Mouse (Mus musculus): ENCODE measurements around the gene Top2a. TPM values are rescaled to one million over a fixed set of nuclear protein-coding genes. Genes with fewer than 3 reads are reported as not detected.

Top2a gene
- polyA plus RNA-seq, 1 experiment from 2014 or later = 20.4 TPM

- Histone ChIP-seq H3K9me3 (replicated peaks; ENCODE audit: control insufficient read depth, low read length, poor library complexity, severe bottlenecking) (no peaks in the 10 kb centered on the region), H3K9ac (ENCODE audit: low read depth, low read length) (peak overlapping the region; percentile 84), H3K4me3 (ENCODE audit: low read depth, low read length) (peak overlapping the region; percentile 70), H3K4me1 (ENCODE audit: control insufficient read depth, insufficient read depth, low read length) (peaks cover 14% of the 10 kb centered on the region), H3K4me2 (ENCODE audit: low read length) (peak overlapping the region; percentile 64), H3K27ac (ENCODE audit: low read length) (peak overlapping the region; percentile 95), H3K36me3 (ENCODE audit: control insufficient read depth, insufficient read depth, low read length) (no peaks in the 10 kb centered on the region), H3K27me3 (ENCODE audit: control insufficient read depth, insufficient read depth, low read depth, low read length) (no peaks in the 10 kb centered on the region)
- under 1% methylated on average over 93 of the region's 94 CpGs for WGBS
- peak; percentile 90 for ATAC-seq
These were observed 41.8 kb downstream of the Top2a start for GRCm38 (mm10) chr11:98981997-98982772.

GRCm38 (mm10) chr11:98981289-98981996 is 42.5 kb downstream of the Top2a start:
- Histone ChIP-seq H3K9me3 (replicated peaks; ENCODE audit: control insufficient read depth, low read length, poor library complexity, severe bottlenecking) (no peaks in the 10 kb centered on the region), H3K4me1 (ENCODE audit: control insufficient read depth, insufficient read depth, low read length) (peaks cover 14% of the 10 kb centered on the region), H3K36me3 (ENCODE audit: control insufficient read depth, insufficient read depth, low read length) (no peaks in the 10 kb centered on the region), H3K4me2 (ENCODE audit: low read length) (peak overlapping the region; percentile 64), H3K4me3 (ENCODE audit: low read depth, low read length) (peak overlapping the region; percentile 70), H3K27ac (ENCODE audit: low read length) (peak overlapping the region; percentile 95), H3K27me3 (ENCODE audit: control insufficient read depth, insufficient read depth, low read depth, low read length) (no peaks in the 10 kb centered on the region), H3K9ac (ENCODE audit: low read depth, low read length) (peak overlapping the region; percentile 84)
- ATAC-seq = peak; percentile 56
- WGBS = 33% methylated on average over 20 of the region's 20 CpGs

- H3K4me1 ChIP-seq (ENCODE audit: control insufficient read depth, insufficient read depth, low read length) = peaks cover 14% of the 10 kb centered on the region
- WGBS = 92% methylated on average over 4 of the region's 5 CpGs
- H3K4me2 ChIP-seq (ENCODE audit: low read length) = no peak overlapping the region
- H3K27me3 ChIP-seq (ENCODE audit: control insufficient read depth, insufficient read depth, low read depth, low read length) = no peaks in the 10 kb centered on the region
- H3K9me3 ChIP-seq (replicated peaks; ENCODE audit: control insufficient read depth, low read length, poor library complexity, severe bottlenecking) = no peaks in the 10 kb centered on the region
- no peak overlapping the region for H3K27ac ChIP-seq (ENCODE audit: low read length)
- no peaks in the 10 kb centered on the region for H3K36me3 ChIP-seq (ENCODE audit: control insufficient read depth, insufficient read depth, low read length)
- H3K9ac ChIP-seq (ENCODE audit: low read depth, low read length) = no peak overlapping the region
- no peak overlapping the region for H3K4me3 ChIP-seq (ENCODE audit: low read depth, low read length)
- ATAC-seq = no peak
These were observed 44.6 kb downstream of the Top2a start for GRCm38 (mm10) chr11:98979356-98979755.

GRCm38 (mm10) chr11:98978526-98979148 is 45.4 kb downstream of the Top2a start:
- 66% methylated on average over 15 of the region's 15 CpGs for WGBS
- no peak overlapping the region for H3K4me2 ChIP-seq (ENCODE audit: low read length)
- H3K4me1 ChIP-seq (ENCODE audit: control insufficient read depth, insufficient read depth, low read length) = peaks cover 12% of the 10 kb centered on the region
- no peaks in the 10 kb centered on the region for H3K27me3 ChIP-seq (ENCODE audit: control insufficient read depth, insufficient read depth, low read depth, low read length)
- peaks cover under 1% of the 10 kb centered on the region; the same call in 1 of the 2 replicates for H3K36me3 ChIP-seq (ENCODE audit: control insufficient read depth, insufficient read depth, low read length)
- ATAC-seq = no peak
- H3K27ac ChIP-seq (ENCODE audit: low read length) = no peak overlapping the region
- no peak overlapping the region for H3K4me3 ChIP-seq (ENCODE audit: low read depth, low read length)
- H3K9ac ChIP-seq (ENCODE audit: low read depth, low read length) = no peak overlapping the region
- H3K9me3 ChIP-seq (replicated peaks; ENCODE audit: control insufficient read depth, low read length, poor library complexity, severe bottlenecking) = no peaks in the 10 kb centered on the region

- H3K4me3 ChIP-seq (ENCODE audit: low read depth, low read length) = no peak overlapping the region
- no peak overlapping the region for H3K27ac ChIP-seq (ENCODE audit: low read length)
- H3K4me1 ChIP-seq (ENCODE audit: control insufficient read depth, insufficient read depth, low read length) = peaks cover 15% of the 10 kb centered on the region
- H3K4me2 ChIP-seq (ENCODE audit: low read length) = no peak overlapping the region
- peaks cover 3% of the 10 kb centered on the region; the same call in 1 of the 2 replicates for H3K36me3 ChIP-seq (ENCODE audit: control insufficient read depth, insufficient read depth, low read length)
- 49% methylated on average over 5 of the region's 5 CpGs for WGBS
- no peaks in the 10 kb centered on the region for H3K27me3 ChIP-seq (ENCODE audit: control insufficient read depth, insufficient read depth, low read depth, low read length)
- ATAC-seq = no peak
- H3K9me3 ChIP-seq (replicated peaks; ENCODE audit: control insufficient read depth, low read length, poor library complexity, severe bottlenecking) = no peaks in the 10 kb centered on the region
- no peak overlapping the region for H3K9ac ChIP-seq (ENCODE audit: low read depth, low read length)
These were observed 48.9 kb downstream of the Top2a start for GRCm38 (mm10) chr11:98974871-98975719.

GRCm38 (mm10) chr11:98974213-98974612 is 49.8 kb downstream of the Top2a start:
- Histone ChIP-seq H3K9me3 (replicated peaks; ENCODE audit: control insufficient read depth, low read length, poor library complexity, severe bottlenecking) (no peaks in the 10 kb centered on the region), H3K36me3 (ENCODE audit: control insufficient read depth, insufficient read depth, low read length) (peaks cover 3% of the 10 kb centered on the region; the same call in 1 of the 2 replicates), H3K27ac (ENCODE audit: low read length) (no peak overlapping the region), H3K27me3 (ENCODE audit: control insufficient read depth, insufficient read depth, low read depth, low read length) (no peaks in the 10 kb centered on the region), H3K4me2 (ENCODE audit: low read length) (no peak overlapping the region), H3K9ac (ENCODE audit: low read depth, low read length) (no peak overlapping the region), H3K4me1 (ENCODE audit: control insufficient read depth, insufficient read depth, low read length) (peaks cover 24% of the 10 kb centered on the region), H3K4me3 (ENCODE audit: low read depth, low read length) (no peak overlapping the region)
- ATAC-seq = no peak
- 83% methylated on average over 6 of the region's 6 CpGs for WGBS

GRCm38 (mm10) chr11:98973584-98973983 is 50.4 kb downstream of the Top2a start:
- WGBS = 81% methylated on average over 14 of the region's 14 CpGs
- no peak overlapping the region for H3K4me3 ChIP-seq (ENCODE audit: low read depth, low read length)
- no peaks in the 10 kb centered on the region for H3K9me3 ChIP-seq (replicated peaks; ENCODE audit: control insufficient read depth, low read length, poor library complexity, severe bottlenecking)
- H3K9ac ChIP-seq (ENCODE audit: low read depth, low read length) = no peak overlapping the region
- H3K36me3 ChIP-seq (ENCODE audit: control insufficient read depth, insufficient read depth, low read length) = peaks cover 3% of the 10 kb centered on the region; the same call in 1 of the 2 replicates
- ATAC-seq = no peak
- H3K27ac ChIP-seq (ENCODE audit: low read length) = no peak overlapping the region
- peaks cover 30% of the 10 kb centered on the region for H3K4me1 ChIP-seq (ENCODE audit: control insufficient read depth, insufficient read depth, low read length)
- no peak overlapping the region for H3K4me2 ChIP-seq (ENCODE audit: low read length)
- H3K27me3 ChIP-seq (ENCODE audit: control insufficient read depth, insufficient read depth, low read depth, low read length) = no peaks in the 10 kb centered on the region

GRCm38 (mm10) chr11:98972801-98973360 is 51.1 kb downstream of the Top2a start:
- H3K27me3 ChIP-seq (ENCODE audit: control insufficient read depth, insufficient read depth, low read depth, low read length) = no peaks in the 10 kb centered on the region
- H3K36me3 ChIP-seq (ENCODE audit: control insufficient read depth, insufficient read depth, low read length) = peaks cover 3% of the 10 kb centered on the region; the same call in 1 of the 2 replicates
- no peak overlapping the region for H3K4me3 ChIP-seq (ENCODE audit: low read depth, low read length)
- no peaks in the 10 kb centered on the region for H3K9me3 ChIP-seq (replicated peaks; ENCODE audit: control insufficient read depth, low read length, poor library complexity, severe bottlenecking)
- H3K27ac ChIP-seq (ENCODE audit: low read length) = no peak overlapping the region
- H3K4me1 ChIP-seq (ENCODE audit: control insufficient read depth, insufficient read depth, low read length) = peaks cover 37% of the 10 kb centered on the region
- 92% methylated on average over 9 of the region's 9 CpGs for WGBS
- no peak overlapping the region for H3K9ac ChIP-seq (ENCODE audit: low read depth, low read length)
- no peak overlapping the region for H3K4me2 ChIP-seq (ENCODE audit: low read length)
- ATAC-seq = no peak
